ENCODE assay signal across 11 mouse cellular contexts in genomic region chr17:27886499-27887210, GRCm38 (mm10). TPM values are rescaled to one million over a fixed set of nuclear protein-coding genes. Genes with fewer than 3 reads are reported as not detected.
A peak's percentile ranks its signal among the peaks of the same experiment; 100 is the strongest.
DNase-seq lines count a peak whose midpoint lies in the region; ATAC-seq and TF ChIP-seq lines count a peak whose summit lies in the region.
"Had no signal": no experiment of that assay in that cellular context is flagged by ENCODE, and none has a peak within 500 bp of the region (broad histone marks: within the 10 kb centered on the region; RNA-seq: fewer than 3 reads in every experiment).

No protein-coding gene starts in this region.

- ATAC-seq in intestine, postnatal 0 days: no peak
- ATAC-seq in intestine, embryonic 15.5 days: no peak
- ATAC-seq: inflammation-experienced regulatory T-cells, adult 6 months had no signal

- no peaks in the 10 kb centered on the region for H3K27me3 ChIP-seq in intestine, postnatal 0 days (replicated peaks; ENCODE audit: control insufficient read depth, insufficient read depth, low read length)
- H3K27me3 ChIP-seq in intestine, embryonic 15.5 days (replicated peaks): no peaks in the 10 kb centered on the region
- H3K27me3 ChIP-seq: lung, embryonic 15.5 days had no signal

- TF ChIP-seq CTCF in intestine, postnatal 0 days (IDR thresholded peaks at IDR 0.05; ENCODE audit: low read depth): peak; percentile 46

- H3K27ac ChIP-seq in intestine, postnatal 0 days (ENCODE audit: low read depth, low read length): no peak overlapping the region
- H3K27ac ChIP-seq in intestine, embryonic 15.5 days: no peak overlapping the region
- H3K27ac ChIP-seq: lung, embryonic 15.5 days had no signal

- H3K4me3 ChIP-seq in intestine, postnatal 0 days (ENCODE audit: low read depth, low read length): no peak overlapping the region
- no peak overlapping the region for H3K4me3 ChIP-seq in intestine, embryonic 15.5 days (replicated peaks)
- H3K4me3 ChIP-seq: lung, embryonic 15.5 days had no signal

- H3K9ac ChIP-seq in intestine, postnatal 0 days (ENCODE audit: low read depth, low read length): no peak overlapping the region
- H3K9ac ChIP-seq in intestine, embryonic 15.5 days: no peak overlapping the region
- H3K9ac ChIP-seq: lung, embryonic 15.5 days had no signal

- H3K4me1 ChIP-seq in intestine, postnatal 0 days (replicated peaks; ENCODE audit: control insufficient read depth, insufficient read depth, low read length): no peaks in the 10 kb centered on the region
- no peaks in the 10 kb centered on the region for H3K4me1 ChIP-seq in intestine, embryonic 15.5 days (replicated peaks)
- H3K4me1 ChIP-seq: lung, embryonic 15.5 days had no signal

- H3K4me2 ChIP-seq in intestine, postnatal 0 days (replicated peaks; ENCODE audit: low read depth): no peak overlapping the region
- no peak overlapping the region for H3K4me2 ChIP-seq in intestine, embryonic 15.5 days (replicated peaks)
- H3K4me2 ChIP-seq: lung, embryonic 15.5 days had no signal

- peaks cover 65% of the 10 kb centered on the region for H3K36me3 ChIP-seq in intestine, postnatal 0 days (ENCODE audit: control insufficient read depth, insufficient read depth)
- H3K36me3 ChIP-seq in intestine, embryonic 15.5 days: peaks cover 39% of the 10 kb centered on the region

- DNase-seq in adrenal gland, postnatal 10 days: peak; percentile 75
- no peak for DNase-seq in adrenal gland, adult 8-10 months
- DNase-seq in right cerebral cortex, postnatal 4 days: peak; percentile 34
- no peak for DNase-seq in right cerebral cortex, adult 18-20 months
- DNase-seq in thymus, postnatal 4 days: no peak
- DNase-seq in spleen, postnatal 14 days (ENCODE audit: low spot score in 2 of 2): no peak
- DNase-seq: gastrocnemius, postnatal 10 days had no signal

- H3K9me3 ChIP-seq in intestine, postnatal 0 days (ENCODE audit: control insufficient read depth): no peaks in the 10 kb centered on the region
- H3K9me3 ChIP-seq in intestine, embryonic 15.5 days: no peaks in the 10 kb centered on the region
- H3K9me3 ChIP-seq: lung, embryonic 15.5 days had no signal

- 81% methylated on average over 19 of the region's 19 CpGs for WGBS in intestine, postnatal 0 days
- WGBS in intestine, embryonic 15.5 days: 77% methylated on average over 19 of the region's 19 CpGs

RNA-seq across cellular contexts. Expression of gene Anks1, which starts 22.5 kb away (rescaled TPM):
- 10 to 100 TPM; 26.9 to 40.0 TPM for total RNA-seq in adrenal gland, postnatal 10 days (2021)
- total RNA-seq in adrenal gland, adult 8-10 months (2022): 10 to 100 TPM; 25.5 to 40.1 (median 32.6) TPM
- 9.8 and 10.0 TPM in 2 replicates for polyA plus RNA-seq in intestine, postnatal 0 days (2015; fragmentation: Nextera tagmentation; extraction: Ambion mirVana)
- 12.5 and 13.3 TPM in 2 replicates for polyA plus RNA-seq in intestine, embryonic 15.5 days (2015; fragmentation: Nextera tagmentation; extraction: Ambion mirVana)

RNA-seq across cellular contexts. Expression of gene Taf11, which starts 23.0 kb away (rescaled TPM):
- total RNA-seq in adrenal gland, postnatal 10 days (2021): 10 to 100 TPM; 28.9 to 29.8 TPM
- 10 to 100 TPM; 34.3 to 42.2 (median 35.7) TPM for total RNA-seq in adrenal gland, adult 8-10 months (2022)
- 26.1 and 28.6 TPM in 2 replicates for polyA plus RNA-seq in intestine, postnatal 0 days (2015; fragmentation: Nextera tagmentation; extraction: Ambion mirVana)
- 54.0 and 54.4 TPM in 2 replicates for polyA plus RNA-seq in intestine, embryonic 15.5 days (2015; fragmentation: Nextera tagmentation; extraction: Ambion mirVana)

RNA-seq across cellular contexts. Expression of gene Uhrf1bp1, which starts 30.4 kb away (rescaled TPM):
- 10 to 100 TPM; 24.5 to 24.7 TPM for total RNA-seq in adrenal gland, postnatal 10 days (2021)
- 10 to 100 TPM; 35.3 to 36.2 (median 35.8) TPM for total RNA-seq in adrenal gland, adult 8-10 months (2022)
- 1.4 and 1.6 TPM in 2 replicates for polyA plus RNA-seq in intestine, postnatal 0 days (2015; fragmentation: Nextera tagmentation; extraction: Ambion mirVana)
- 3.9 and 4.1 TPM in 2 replicates for polyA plus RNA-seq in intestine, embryonic 15.5 days (2015; fragmentation: Nextera tagmentation; extraction: Ambion mirVana)

RNA-seq across cellular contexts. Expression of gene Snrpc, which starts 48.7 kb away (rescaled TPM):
- 100 to 1,000 TPM in 1 of 2 experiments, 10 to 100 TPM in 1; 94.8 to 102 TPM for total RNA-seq in adrenal gland, postnatal 10 days (2021)
- 10 to 100 TPM; 58.4 to 66.3 (median 59.3) TPM for total RNA-seq in adrenal gland, adult 8-10 months (2022)
- 156 and 160 TPM in 2 replicates for polyA plus RNA-seq in intestine, postnatal 0 days (2015; fragmentation: Nextera tagmentation; extraction: Ambion mirVana)
- 250 and 266 TPM in 2 replicates for polyA plus RNA-seq in intestine, embryonic 15.5 days (2015; fragmentation: Nextera tagmentation; extraction: Ambion mirVana)

Comparison
In these comparisons a context has a peak if more than half of its experiments do, and no peak if none do; other contexts are left out.
1. DNase-seq: peak in adrenal gland, postnatal 10 days (single experiment) and right cerebral cortex, postnatal 4 days (single experiment); none in adrenal gland, adult 8-10 months (single experiment), right cerebral cortex, adult 18-20 months (single experiment), thymus, postnatal 4 days (single experiment) and spleen, postnatal 14 days (0 of 2).